Mouse (Mus musculus) c-Kit-positive CD71-positive TER-119-negative erythroid progenitor cells, embryonic 14.5 days (primary cell): ENCODE results near the gene Gabrg3.
"Not testable (repeated sequence)": the region's sequence is repeated elsewhere in the genome, so short reads cannot be mapped to it uniquely, and the experiment has no call there.

Source experiments
- DNase-seq: peaks from one replicate; pipeline ENCODE4 v3.0.0-alpha.2; 2013; ENCODE audit warnings: low read depth

The Gabrg3 gene

GRCm38 (mm10) chr7:57312018-57312417 lies 75.0 kb downstream of the Gabrg3 start:
- no peak for DNase-seq

- DNase-seq = no peak
Measured at GRCm38 (mm10) chr7:57307337-57307736, 79.7 kb downstream of the Gabrg3 start.

GRCm38 (mm10) chr7:57296639-57297038 lies 90.3 kb downstream of the Gabrg3 start:
- DNase-seq = no peak

- no peak for DNase-seq
Measured at GRCm38 (mm10) chr7:57294127-57294526, 92.9 kb downstream of the Gabrg3 start.

- no peak for DNase-seq
Measured at GRCm38 (mm10) chr7:57293564-57293963, 93.4 kb downstream of the Gabrg3 start.

GRCm38 (mm10) chr7:57283186-57283585 lies 103.8 kb downstream of the Gabrg3 start:
- DNase-seq = no peak

GRCm38 (mm10) chr7:57278841-57279240 lies 108.1 kb downstream of the Gabrg3 start:
- DNase-seq = no peak

- no peak for DNase-seq
Measured at GRCm38 (mm10) chr7:57260201-57260600, 126.8 kb downstream of the Gabrg3 start.

GRCm38 (mm10) chr7:57258893-57259574 lies 128.0 kb downstream of the Gabrg3 start:
- DNase-seq = no peak

- DNase-seq = no peak
Measured at GRCm38 (mm10) chr7:57243981-57244380, 143.0 kb downstream of the Gabrg3 start.

GRCm38 (mm10) chr7:57214119-57214518 lies 172.9 kb downstream of the Gabrg3 start:
- DNase-seq = no peak

GRCm38 (mm10) chr7:57186015-57186414 lies 201.0 kb downstream of the Gabrg3 start:
- DNase-seq = no peak

GRCm38 (mm10) chr7:57175891-57176545 lies 211.0 kb downstream of the Gabrg3 start:
- DNase-seq = not testable (repeated sequence)

- no peak for DNase-seq
Measured at GRCm38 (mm10) chr7:57166931-57167330, 220.1 kb downstream of the Gabrg3 start.

- DNase-seq = no peak
Measured at GRCm38 (mm10) chr7:57158211-57158610, 228.8 kb downstream of the Gabrg3 start.

- no peak for DNase-seq
Measured at GRCm38 (mm10) chr7:57153743-57154142, 233.2 kb downstream of the Gabrg3 start.

- no peak for DNase-seq
Measured at GRCm38 (mm10) chr7:57150768-57151167, 236.2 kb downstream of the Gabrg3 start.

- DNase-seq = no peak
Measured at GRCm38 (mm10) chr7:57138072-57138704, 248.8 kb downstream of the Gabrg3 start.

GRCm38 (mm10) chr7:57133009-57133408 lies 254.0 kb downstream of the Gabrg3 start:
- no peak for DNase-seq

- no peak for DNase-seq
Measured at GRCm38 (mm10) chr7:57132471-57132870, 254.5 kb downstream of the Gabrg3 start.

GRCm38 (mm10) chr7:57100065-57100464 lies 286.9 kb downstream of the Gabrg3 start:
- DNase-seq = no peak

GRCm38 (mm10) chr7:57082071-57082470 lies 304.9 kb downstream of the Gabrg3 start:
- DNase-seq = no peak

- DNase-seq = no peak
Measured at GRCm38 (mm10) chr7:57071435-57072160, 315.4 kb downstream of the Gabrg3 start.
